Mouse (Mus musculus) liver, postnatal 0 days (tissue): ENCODE measurements at regions not wholly inside any gene's neighbourhood (a gene's known extent, or its start where the extent isn't known, plus 50 kb on each side); places are given as distances from the start of the nearest gene placed in this dataset.

ENCODE experiments used
- ATAC-seq: fragments of 200-750 bp; cut with Nextera tagmentation; 2 replicates; pipeline ENCODE4 v1.8.0; 2017; ENCODE audit warnings: mild to moderate bottlenecking, moderate library complexity
- DNase-seq: peaks from one replicate; pipeline ENCODE4 v3.0.0-alpha.2; 2016
- H3K27ac ChIP-seq: fragments of 300-500 bp; sonication (generic); 2 replicates; pipeline ENCODE4 v1.5.1; 2014; ENCODE audit warnings: antibody characterized with exemption, moderate library complexity, mild to moderate bottlenecking, low read depth
- H3K27me3 ChIP-seq: fragments of 300-500 bp; sonication (generic); 2 replicates; pipeline ENCODE4 v1.6.1; 2014; ENCODE audit warnings: low read length, control low read depth, mixed read lengths; ENCODE audit not compliant: insufficient read depth
- H3K36me3 ChIP-seq: fragments of 300-500 bp; sonication (generic); replicated peaks from 2 replicates; pipeline ENCODE4 v1.6.1; 2014; ENCODE audit warnings: mild to moderate bottlenecking, control low read depth, low read length, moderate library complexity, mixed read lengths; ENCODE audit not compliant: insufficient read depth
- H3K4me1 ChIP-seq: fragments of 300-500 bp; sonication (generic); 2 replicates; pipeline ENCODE4 v1.6.1; 2014; ENCODE audit warnings: antibody characterized with exemption, mild to moderate bottlenecking, control low read depth; ENCODE audit not compliant: insufficient read depth
- H3K4me2 ChIP-seq: fragments of 300-500 bp; sonication (generic); 2 replicates; pipeline ENCODE4 v1.6.1; 2014; ENCODE audit warnings: low read depth, mild to moderate bottlenecking, low read length, moderate library complexity, mixed read lengths
- H3K4me3 ChIP-seq: fragments of 300-500 bp; sonication (generic); 2 replicates; pipeline ENCODE4 v1.5.1; 2014; ENCODE audit warnings: low read depth, low read length
- H3K9ac ChIP-seq: fragments of 300-500 bp; sonication (generic); replicated peaks from 2 replicates; pipeline ENCODE4 v1.6.1; 2014; ENCODE audit warnings: mild to moderate bottlenecking, moderate library complexity
- H3K9me3 ChIP-seq: fragments of 300-500 bp; sonication (generic); 2 replicates; pipeline ENCODE4 v1.6.1; 2016; ENCODE audit warnings: mild to moderate bottlenecking, control low read depth, low read length, mixed read lengths
- CTCF ChIP-seq: sonication (generic); IDR thresholded peaks from 2 replicates; pipeline ENCODE4 v1.5.1; 2016; ENCODE audit warnings: antibody characterized with exemption, low read depth
- EP300 ChIP-seq: IDR thresholded peaks from 2 replicates; pipeline ENCODE4 v1.6.1; 2016; ENCODE audit warnings: antibody characterized with exemption, low read depth, mild to moderate bottlenecking
- WGBS: fragments of 180-500 bp; shearing (Covaris S2); extraction: QIAGEN DNeasy Blood & Tissue Kit; methylation state at CpG from one replicate; pipeline ENCODE4 v1.1.7; 2014; ENCODE audit not compliant: insufficient replicate concordance; 5-methylcytosine and 5-hydroxymethylcytosine counted together

DNA sequence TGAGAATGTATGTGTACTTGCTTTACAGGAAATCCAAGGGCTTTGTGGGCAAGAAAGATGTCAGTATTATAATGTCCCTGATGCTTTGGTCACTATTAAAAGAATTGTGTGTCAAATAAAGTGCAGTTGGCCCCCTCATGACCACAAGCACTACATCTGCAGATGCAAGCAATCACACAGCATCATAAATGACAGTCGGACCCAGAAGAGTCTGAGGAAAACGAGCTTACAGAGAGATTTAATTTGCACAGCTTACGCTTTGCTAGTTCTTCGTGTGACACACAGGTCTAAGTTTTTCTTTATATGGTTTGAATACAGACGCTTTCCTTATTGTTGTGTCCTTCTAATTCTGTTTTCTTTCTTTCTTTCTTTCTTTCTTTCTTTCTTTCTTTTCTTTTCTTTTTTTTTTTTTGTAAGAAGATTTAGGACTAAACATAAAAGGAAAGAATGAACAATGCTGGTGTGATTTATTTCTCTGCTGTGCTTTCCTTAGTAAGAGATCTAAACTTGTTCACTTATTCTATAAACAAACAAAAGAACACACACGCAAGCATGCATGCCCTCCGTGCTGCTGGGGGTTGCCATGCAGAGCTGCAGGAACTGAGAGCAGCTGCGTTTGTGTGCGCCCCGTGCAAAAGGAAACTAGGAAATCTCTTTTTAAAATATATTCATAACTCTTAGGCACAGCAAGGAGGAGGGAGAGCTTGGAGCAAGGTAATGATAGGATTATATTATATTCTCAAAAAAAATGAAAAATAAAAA lies 112.6 kb upstream of the Ccser1 start:
- Histone ChIP-seq H3K27ac (no peak overlapping the region), H3K4me1 (no peaks in the 10 kb centered on the region), H3K9me3 (no peaks in the 10 kb centered on the region), H3K4me2 (no peak overlapping the region), H3K36me3 (no peaks in the 10 kb centered on the region), H3K27me3 (no peaks in the 10 kb centered on the region), H3K9ac (no peak overlapping the region), H3K4me3 (no peak overlapping the region)
- ATAC-seq = no peak
- WGBS = 65% methylated on average over 10 of the region's 10 CpGs
- no peak for TF ChIP-seq EP300
- no peak for TF ChIP-seq CTCF
- no peak for DNase-seq

GRCm38 (mm10) chr6:61068117-61068489 lies 112.0 kb upstream of the Ccser1 start:
- Histone ChIP-seq H3K27me3 (no peaks in the 10 kb centered on the region), H3K4me2 (no peak overlapping the region), H3K27ac (no peak overlapping the region), H3K9ac (no peak overlapping the region), H3K4me3 (no peak overlapping the region), H3K9me3 (no peaks in the 10 kb centered on the region), H3K4me1 (no peaks in the 10 kb centered on the region), H3K36me3 (no peaks in the 10 kb centered on the region)
- DNase-seq = no peak
- ATAC-seq = no peak
- TF ChIP-seq EP300 (no peak), CTCF (no peak)
- 50% methylated on average over 1 of the region's 1 CpGs for WGBS

DNA sequence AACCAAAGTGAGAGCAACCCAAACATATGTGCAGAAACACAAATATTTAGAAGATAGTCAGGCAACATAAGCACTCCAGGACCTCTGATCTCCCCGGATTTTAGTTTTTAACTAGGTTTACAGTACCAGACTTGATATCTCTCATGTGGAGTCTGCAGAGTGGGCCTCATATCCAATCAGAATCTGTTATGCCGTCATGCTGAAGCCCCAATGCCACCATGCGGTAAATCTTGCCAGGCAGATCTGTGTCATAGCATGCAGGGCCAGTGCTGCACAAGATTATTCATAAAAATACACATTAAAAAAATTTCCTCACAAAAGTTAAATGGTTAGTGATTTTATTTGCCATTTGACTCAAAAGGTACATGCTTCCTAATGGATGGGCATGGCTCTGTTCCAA lies 106.9 kb upstream of the Ccser1 start:
- no peak overlapping the region for H3K4me2 ChIP-seq
- 73% methylated on average over 3 of the region's 3 CpGs for WGBS
- no peak overlapping the region for H3K9ac ChIP-seq

DNA sequence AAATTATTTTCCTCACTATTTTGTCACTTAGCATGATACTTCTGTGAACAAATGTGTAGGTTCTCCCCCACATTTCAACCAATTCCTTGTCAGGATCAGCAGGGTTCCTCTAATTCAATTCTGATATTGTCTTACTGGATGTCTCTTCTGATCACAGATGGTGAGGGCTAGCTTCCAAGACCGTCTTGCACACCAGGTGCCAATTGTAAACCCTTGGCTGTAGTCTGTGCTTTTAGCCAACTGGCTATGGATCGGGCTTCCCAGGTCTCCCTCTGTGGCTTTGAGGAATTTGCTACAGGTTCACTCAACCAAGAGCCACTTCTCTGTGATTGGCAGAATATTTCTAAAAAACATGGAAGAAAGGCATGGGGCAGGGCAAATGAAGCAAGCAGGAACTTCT lies 106.3 kb upstream of the Ccser1 start:
- Histone ChIP-seq H3K9ac (no peak overlapping the region), H3K27me3 (no peaks in the 10 kb centered on the region), H3K4me1 (no peaks in the 10 kb centered on the region), H3K9me3 (no peaks in the 10 kb centered on the region), H3K4me3 (no peak overlapping the region), H3K27ac (no peak overlapping the region), H3K4me2 (no peak overlapping the region), H3K36me3 (no peaks in the 10 kb centered on the region)
- DNase-seq (no peak), ATAC-seq (no peak)
- TF ChIP-seq CTCF = no peak
- no peak for TF ChIP-seq EP300
- 71% methylated on average over 2 of the region's 2 CpGs for WGBS

More for the DNA sequence above, 106.9 kb upstream of the Ccser1 start:
- no peaks in the 10 kb centered on the region for H3K4me1 ChIP-seq
- H3K27ac ChIP-seq = no peak overlapping the region
- H3K27me3 ChIP-seq = no peaks in the 10 kb centered on the region
- H3K9me3 ChIP-seq = no peaks in the 10 kb centered on the region
- ATAC-seq (no peak), DNase-seq (no peak)
- no peaks in the 10 kb centered on the region for H3K36me3 ChIP-seq
- no peak overlapping the region for H3K4me3 ChIP-seq
- TF ChIP-seq CTCF = no peak
- no peak for TF ChIP-seq EP300

DNA sequence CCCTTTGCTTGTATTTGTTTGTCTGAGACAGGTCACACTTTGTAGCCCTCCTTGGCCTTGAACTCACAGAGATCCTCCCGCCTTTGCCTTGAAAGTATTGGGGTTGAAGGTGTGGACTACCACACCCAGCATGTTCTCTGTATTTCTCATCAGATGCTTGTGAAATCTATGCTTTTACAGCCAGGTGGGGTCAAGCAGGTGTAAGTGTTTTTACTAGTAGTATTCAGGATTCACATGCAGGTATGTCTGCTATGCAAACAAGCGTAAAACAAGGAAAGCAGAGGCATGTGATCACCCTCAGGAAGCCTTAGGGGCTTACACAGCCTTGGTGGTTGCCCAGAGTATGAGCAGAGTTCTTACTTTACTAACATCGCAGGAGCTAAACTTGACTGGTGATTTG lies 105.4 kb upstream of the Ccser1 start:
- Histone ChIP-seq H3K36me3 (no peaks in the 10 kb centered on the region), H3K4me2 (no peak overlapping the region), H3K27ac (no peak overlapping the region), H3K27me3 (no peaks in the 10 kb centered on the region), H3K4me1 (no peaks in the 10 kb centered on the region), H3K4me3 (no peak overlapping the region), H3K9me3 (no peaks in the 10 kb centered on the region), H3K9ac (no peak overlapping the region)
- ATAC-seq = no peak
- no peak for TF ChIP-seq EP300
- TF ChIP-seq CTCF = no peak
- WGBS = 73% methylated on average over 3 of the region's 3 CpGs
- no peak for DNase-seq

DNA sequence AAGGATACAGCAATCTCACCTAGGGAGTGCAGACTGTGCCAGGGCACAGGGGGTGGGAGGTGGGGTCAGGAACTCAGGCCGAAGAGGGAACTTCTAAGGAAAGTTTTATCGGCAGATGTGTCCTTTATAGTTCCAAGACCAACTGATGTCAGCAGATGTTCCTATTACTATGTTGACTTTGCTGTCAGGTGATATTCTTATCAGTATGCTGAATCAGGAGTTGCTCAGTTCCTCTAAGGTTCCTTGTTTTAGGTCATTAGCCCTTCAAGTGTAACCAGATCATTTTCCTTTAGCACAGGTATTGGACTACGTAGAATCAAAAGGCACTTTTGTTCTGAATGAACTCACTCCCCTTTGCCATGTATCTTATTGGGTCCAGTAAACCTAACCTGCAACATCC lies 101.6 kb upstream of the Ccser1 start:
- no peak overlapping the region for H3K4me3 ChIP-seq
- H3K9me3 ChIP-seq = no peaks in the 10 kb centered on the region
- H3K36me3 ChIP-seq = no peaks in the 10 kb centered on the region
- H3K9ac ChIP-seq = no peak overlapping the region
- no peak overlapping the region for H3K4me2 ChIP-seq
- no peaks in the 10 kb centered on the region for H3K4me1 ChIP-seq
- H3K27me3 ChIP-seq = no peaks in the 10 kb centered on the region
- no peak for DNase-seq
- H3K27ac ChIP-seq = no peak overlapping the region
- WGBS = 70% methylated on average over 3 of the region's 3 CpGs
- ATAC-seq = no peak
- TF ChIP-seq EP300 (no peak), CTCF (no peak)
